Mouse (Mus musculus): ENCODE measurements around the gene Sema5b.

GRCm38 (mm10) chr16:35608244-35608643 lies 67.3 kb downstream of the Sema5b start:
- TF ChIP-seq CTCF (IDR thresholded peaks at IDR 0.05; ENCODE audit: low read depth, low read length) (no peak), POLR2A (IDR thresholded peaks at IDR 0.05; ENCODE audit: borderline replicate concordance, low read depth, low read length) (no peak)
